Mouse (Mus musculus) embryonic facial prominence, embryonic 14.5 days (tissue): ENCODE data around the gene Clec4g. TPM values are rescaled to one million over a fixed set of nuclear protein-coding genes. Genes with fewer than 3 reads are reported as not detected.

ENCODE experiments used
- ATAC-seq: fragments of 200-750 bp; cut with Nextera tagmentation; 2 replicates; pipeline ENCODE4 v1.8.0; 2017; ENCODE audit warnings: low read depth, moderate number of reproducible peaks, moderate TSS enrichment
- DNase-seq: peaks from one replicate; pipeline ENCODE4 v3.0.0-alpha.2; 2015; ENCODE audit warnings: low spot score
- H3K27ac ChIP-seq: fragments of 300-500 bp; sonication (generic); replicated peaks from 2 replicates; pipeline ENCODE4 v1.5.1; 2014; ENCODE audit warnings: low read depth, mild to moderate bottlenecking, low read length, moderate library complexity
- H3K27me3 ChIP-seq: fragments of 300-500 bp; sonication (generic); replicated peaks from 2 replicates; pipeline ENCODE4 v1.6.1; 2014; ENCODE audit warnings: low read length; ENCODE audit not compliant: control insufficient read depth, insufficient read depth
- H3K36me3 ChIP-seq: fragments of 300-500 bp; sonication (generic); 2 replicates; pipeline ENCODE4 v1.6.1; 2014; ENCODE audit warnings: low read length, mixed read lengths; ENCODE audit not compliant: control insufficient read depth, insufficient read depth
- H3K4me1 ChIP-seq: fragments of 300-500 bp; sonication (generic); 2 replicates; pipeline ENCODE4 v1.6.1; 2014; ENCODE audit warnings: antibody characterized with exemption, low read length; ENCODE audit not compliant: control insufficient read depth, insufficient read depth
- H3K4me2 ChIP-seq: fragments of 300-500 bp; sonication (generic); 2 replicates; pipeline ENCODE4 v1.6.1; 2014; ENCODE audit warnings: low read depth, mild to moderate bottlenecking, low read length, moderate library complexity, mixed read lengths
- H3K4me3 ChIP-seq: fragments of 300-500 bp; sonication (generic); 2 replicates; pipeline ENCODE4 v1.5.1; 2014; ENCODE audit warnings: low read depth, mild to moderate bottlenecking, low read length
- H3K9ac ChIP-seq: fragments of 300-500 bp; sonication (generic); 2 replicates; pipeline ENCODE4 v1.6.1; 2014; ENCODE audit warnings: low read depth, mild to moderate bottlenecking, low read length, moderate library complexity, mixed read lengths
- H3K9me3 ChIP-seq: fragments of 300-500 bp; sonication (generic); 2 replicates; pipeline ENCODE4 v1.6.1; 2016; ENCODE audit warnings: low read length; ENCODE audit not compliant: control insufficient read depth
- WGBS: fragments of 180-500 bp; shearing (Covaris S2); extraction: QIAGEN DNeasy Blood & Tissue Kit; methylation state at CpG from one replicate; pipeline ENCODE4 v1.1.7; 2014; 5-methylcytosine and 5-hydroxymethylcytosine counted together
- polyA plus RNA-seq: library from polyadenylated mRNA; unstranded; fragments of >200 nt; fragmentation: Nextera tagmentation; extraction: Ambion mirVana; gene quantifications from 2 replicates; pipeline ENCODE4 v1.2.1, GENCODE M21; 2014

Gene Clec4g
- polyA plus RNA-seq, 1 experiment from 2014 or later = not detected

- Histone ChIP-seq H3K27me3 (no peaks in the 10 kb centered on the region), H3K9ac (no peak overlapping the region), H3K36me3 (peaks cover 15% of the 10 kb centered on the region), H3K4me2 (no peak overlapping the region), H3K4me3 (no peak overlapping the region), H3K4me1 (no peaks in the 10 kb centered on the region), H3K9me3 (no peaks in the 10 kb centered on the region), H3K27ac (no peak overlapping the region)
- ATAC-seq (no peak), DNase-seq (no peak)
- WGBS = 71% methylated on average over 5 of the region's 5 CpGs
Observed at GRCm38 (mm10) chr8:3685422-3685821, 35.0 kb downstream of the Clec4g start.

GRCm38 (mm10) chr8:3684530-3684929, 35.9 kb downstream of the Clec4g start:
- peaks cover 24% of the 10 kb centered on the region for H3K36me3 ChIP-seq
- H3K4me2 ChIP-seq = no peak overlapping the region
- DNase-seq (no peak), ATAC-seq (no peak)
- no peaks in the 10 kb centered on the region for H3K9me3 ChIP-seq
- H3K27ac ChIP-seq = no peak overlapping the region
- no peak overlapping the region for H3K9ac ChIP-seq
- no peaks in the 10 kb centered on the region for H3K27me3 ChIP-seq
- no peak overlapping the region for H3K4me3 ChIP-seq
- no peaks in the 10 kb centered on the region for H3K4me1 ChIP-seq

- Histone ChIP-seq H3K4me3 (no peak overlapping the region), H3K4me2 (no peak overlapping the region), H3K36me3 (peaks cover 32% of the 10 kb centered on the region), H3K9me3 (no peaks in the 10 kb centered on the region), H3K27me3 (no peaks in the 10 kb centered on the region), H3K9ac (no peak overlapping the region), H3K27ac (no peak overlapping the region), H3K4me1 (no peaks in the 10 kb centered on the region)
- ATAC-seq (no peak), DNase-seq (no peak)
- WGBS = 73% methylated on average over 5 of the region's 6 CpGs
Observed at GRCm38 (mm10) chr8:3683408-3684176, 36.9 kb downstream of the Clec4g start.

GRCm38 (mm10) chr8:3682435-3682834, 38.0 kb downstream of the Clec4g start:
- H3K4me3 ChIP-seq = no peak overlapping the region
- peaks cover 32% of the 10 kb centered on the region for H3K36me3 ChIP-seq
- no peak overlapping the region for H3K27ac ChIP-seq
- H3K27me3 ChIP-seq = no peaks in the 10 kb centered on the region
- no peak overlapping the region for H3K9ac ChIP-seq
- H3K4me2 ChIP-seq = no peak overlapping the region
- WGBS = 93% methylated on average over 5 of the region's 5 CpGs
- ATAC-seq (no peak), DNase-seq (no peak)
- H3K9me3 ChIP-seq = no peaks in the 10 kb centered on the region
- H3K4me1 ChIP-seq = peaks cover 8% of the 10 kb centered on the region; the same call in 1 of the 2 replicates

GRCm38 (mm10) chr8:3679656-3680055, 40.8 kb downstream of the Clec4g start:
- Histone ChIP-seq H3K9ac (no peak overlapping the region), H3K4me1 (peaks cover 11% of the 10 kb centered on the region; the same call in 1 of the 2 replicates)

GRCm38 (mm10) chr8:3679236-3679635, 41.2 kb downstream of the Clec4g start:
- WGBS = 94% methylated on average over 23 of the region's 23 CpGs
- no peak overlapping the region for H3K4me3 ChIP-seq
- ATAC-seq = no peak

More at GRCm38 (mm10) chr8:3679656-3680055, 40.8 kb downstream of the Clec4g start:
- H3K36me3 ChIP-seq = peaks cover 32% of the 10 kb centered on the region
- H3K4me2 ChIP-seq = no peak overlapping the region
- ATAC-seq (no peak), DNase-seq (no peak)
- no peaks in the 10 kb centered on the region for H3K9me3 ChIP-seq
- H3K27ac ChIP-seq = no peak overlapping the region
- no peaks in the 10 kb centered on the region for H3K27me3 ChIP-seq
- WGBS = 88% methylated on average over 5 of the region's 5 CpGs
- H3K4me3 ChIP-seq = no peak overlapping the region

GRCm38 (mm10) chr8:3678831-3679230, 41.6 kb downstream of the Clec4g start:
- Histone ChIP-seq H3K4me3 (no peak overlapping the region), H3K36me3 (peaks cover 32% of the 10 kb centered on the region), H3K4me1 (peaks cover 11% of the 10 kb centered on the region; the same call in 1 of the 2 replicates), H3K27ac (no peak overlapping the region), H3K4me2 (no peak overlapping the region), H3K27me3 (no peaks in the 10 kb centered on the region), H3K9me3 (no peaks in the 10 kb centered on the region), H3K9ac (no peak overlapping the region)
- ATAC-seq = no peak
- no peak for DNase-seq
- 93% methylated on average over 23 of the region's 23 CpGs for WGBS

More at GRCm38 (mm10) chr8:3679236-3679635, 41.2 kb downstream of the Clec4g start:
- Histone ChIP-seq H3K4me2 (no peak overlapping the region), H3K9me3 (no peaks in the 10 kb centered on the region), H3K36me3 (peaks cover 32% of the 10 kb centered on the region), H3K27ac (no peak overlapping the region), H3K27me3 (no peaks in the 10 kb centered on the region), H3K4me1 (peaks cover 11% of the 10 kb centered on the region; the same call in 1 of the 2 replicates), H3K9ac (no peak overlapping the region)
- no peak for DNase-seq

GRCm38 (mm10) chr8:3676993-3677579, 43.4 kb downstream of the Clec4g start:
- H3K9ac ChIP-seq = peak overlapping the region; percentile 94
- no peak for ATAC-seq
- 3% methylated on average over 15 of the region's 15 CpGs for WGBS
- peak overlapping the region; percentile 87 for H3K27ac ChIP-seq
- no peak for DNase-seq
- peak overlapping the region; percentile 98 for H3K4me3 ChIP-seq
- no peaks in the 10 kb centered on the region for H3K9me3 ChIP-seq
- peaks cover 31% of the 10 kb centered on the region for H3K36me3 ChIP-seq
- no peaks in the 10 kb centered on the region for H3K27me3 ChIP-seq
- H3K4me1 ChIP-seq = peaks cover 11% of the 10 kb centered on the region; the same call in 1 of the 2 replicates
- H3K4me2 ChIP-seq = peak overlapping the region; percentile 84
